Mouse (Mus musculus) stomach, postnatal 0 days (tissue): Measurements from ENCODE around the gene Bnc2. TPM values are rescaled to one million over a fixed set of nuclear protein-coding genes. Genes with fewer than 3 reads are reported as not detected.

Experiments
- ATAC-seq: fragments of 200-750 bp; cut with Nextera tagmentation; 2 replicates; pipeline ENCODE4 v1.8.0; 2017; ENCODE audit not compliant: low FRiP score, low TSS enrichment
- DNase-seq: peaks from one replicate; pipeline ENCODE4 v3.0.0-alpha.2; 2016; ENCODE audit warnings: low spot score
- H3K27ac ChIP-seq: fragments of 300-500 bp; sonication (generic); replicated peaks from 2 replicates; pipeline ENCODE4 v1.5.1; 2014; ENCODE audit warnings: mild to moderate bottlenecking, control low read depth
- H3K27me3 ChIP-seq: fragments of 300-500 bp; sonication (generic); 2 replicates; pipeline ENCODE4 v1.6.1; 2014; ENCODE audit warnings: low read length; ENCODE audit not compliant: control insufficient read depth, insufficient read depth
- H3K36me3 ChIP-seq: fragments of 300-500 bp; sonication (generic); 2 replicates; pipeline ENCODE4 v1.6.1; 2014; ENCODE audit warnings: low read length, mixed read lengths; ENCODE audit not compliant: control insufficient read depth, insufficient read depth
- H3K4me1 ChIP-seq: fragments of 300-500 bp; sonication (generic); replicated peaks from 2 replicates; pipeline ENCODE4 v1.6.1; 2014; ENCODE audit warnings: antibody characterized with exemption; ENCODE audit not compliant: control insufficient read depth, insufficient read depth
- H3K4me2 ChIP-seq: fragments of 300-500 bp; sonication (generic); replicated peaks from 2 replicates; pipeline ENCODE4 v1.6.1; 2014; ENCODE audit warnings: low read depth, mild to moderate bottlenecking, control low read depth, moderate library complexity
- H3K4me3 ChIP-seq: fragments of 300-500 bp; sonication (generic); 2 replicates; pipeline ENCODE4 v1.5.1; 2014; ENCODE audit warnings: low read depth, low read length, control low read depth
- H3K9ac ChIP-seq: fragments of 300-500 bp; sonication (generic); 2 replicates; pipeline ENCODE4 v1.6.1; 2014; ENCODE audit warnings: mild to moderate bottlenecking, low read length, control low read depth, mixed read lengths
- H3K9me3 ChIP-seq: fragments of 300-500 bp; sonication (generic); 2 replicates; pipeline ENCODE4 v1.6.1; 2016; ENCODE audit warnings: low read length; ENCODE audit not compliant: control insufficient read depth
- CTCF ChIP-seq: IDR thresholded peaks from 2 replicates; pipeline ENCODE4 v1.5.1; 2016; ENCODE audit warnings: antibody characterized with exemption, low read depth, mild to moderate bottlenecking, moderate library complexity
- EP300 ChIP-seq: optimal IDR thresholded peaks from 2 replicates; pipeline ENCODE3; 2016; ENCODE audit warnings: antibody characterized with exemption
- WGBS: fragments of 180-500 bp; shearing (Covaris S2); extraction: QIAGEN DNeasy Blood & Tissue Kit; methylation state at CpG from one replicate; pipeline ENCODE4 v1.1.7; 2014; 5-methylcytosine and 5-hydroxymethylcytosine counted together
- polyA plus RNA-seq: library from polyadenylated mRNA; unstranded; fragments of >200 nt; fragmentation: Nextera tagmentation; extraction: Ambion mirVana; gene quantifications from 2 replicates; pipeline ENCODE4 v1.2.1, GENCODE M21; 2015

The Bnc2 gene
- polyA plus RNA-seq, 1 experiment from 2014 or later = 5.8 TPM

GRCm38 (mm10) chr4:84407328-84408028, 267.6 kb downstream of the Bnc2 start:
- ATAC-seq = no peak
- Histone ChIP-seq H3K27ac (0 out of 2 replicates have a peak overlapping the region, but pooled peaks have one; percentile 36), H3K9ac (no peak overlapping the region), H3K36me3 (no peaks in the 10 kb centered on the region), H3K27me3 (no peaks in the 10 kb centered on the region), H3K4me2 (no peak overlapping the region), H3K4me3 (no peak overlapping the region), H3K4me1 (no peaks in the 10 kb centered on the region), H3K9me3 (no peaks in the 10 kb centered on the region)
- DNase-seq = no peak
- 38% methylated on average over 6 of the region's 6 CpGs for WGBS
- TF ChIP-seq CTCF = no peak
- TF ChIP-seq EP300 = no peak

GRCm38 (mm10) chr4:84403356-84404145, 271.5 kb downstream of the Bnc2 start:
- TF ChIP-seq EP300 (no peak), CTCF (no peak)
- no peak for DNase-seq
- no peaks in the 10 kb centered on the region for H3K27me3 ChIP-seq
- no peaks in the 10 kb centered on the region for H3K9me3 ChIP-seq
- H3K4me3 ChIP-seq = no peak overlapping the region
- H3K9ac ChIP-seq = no peak overlapping the region
- H3K27ac ChIP-seq = no peak overlapping the region
- WGBS = 33% methylated on average over 9 of the region's 9 CpGs
- no peaks in the 10 kb centered on the region for H3K36me3 ChIP-seq
- H3K4me1 ChIP-seq = no peaks in the 10 kb centered on the region
- no peak overlapping the region for H3K4me2 ChIP-seq
- no peak for ATAC-seq

GRCm38 (mm10) chr4:84388991-84389390, 286.1 kb downstream of the Bnc2 start:
- TF ChIP-seq CTCF (no peak), EP300 (no peak)
- no peaks in the 10 kb centered on the region for H3K27me3 ChIP-seq
- H3K9ac ChIP-seq = no peak overlapping the region
- 93% methylated on average over 5 of the region's 5 CpGs for WGBS
- H3K27ac ChIP-seq = no peak overlapping the region
- H3K4me2 ChIP-seq = no peak overlapping the region
- H3K4me1 ChIP-seq = no peaks in the 10 kb centered on the region
- H3K36me3 ChIP-seq = no peaks in the 10 kb centered on the region
- no peak for DNase-seq
- H3K4me3 ChIP-seq = no peak overlapping the region
- ATAC-seq = no peak
- no peaks in the 10 kb centered on the region for H3K9me3 ChIP-seq

GRCm38 (mm10) chr4:84385156-84385555, 289.9 kb downstream of the Bnc2 start:
- TF ChIP-seq EP300 = no peak
- TF ChIP-seq CTCF = no peak

GRCm38 (mm10) chr4:84379289-84379688, 295.8 kb downstream of the Bnc2 start:
- no peak for TF ChIP-seq EP300
- no peak for TF ChIP-seq CTCF
- WGBS = 77% methylated on average over 6 of the region's 6 CpGs
- no peak overlapping the region for H3K27ac ChIP-seq
- no peaks in the 10 kb centered on the region for H3K4me1 ChIP-seq
- ATAC-seq (no peak), DNase-seq (no peak)
- no peaks in the 10 kb centered on the region for H3K27me3 ChIP-seq
- H3K9ac ChIP-seq = no peak overlapping the region
- no peak overlapping the region for H3K4me2 ChIP-seq
- no peaks in the 10 kb centered on the region for H3K9me3 ChIP-seq
- no peak overlapping the region for H3K4me3 ChIP-seq
- H3K36me3 ChIP-seq = no peaks in the 10 kb centered on the region

More at GRCm38 (mm10) chr4:84385156-84385555, 289.9 kb downstream of the Bnc2 start:
- no peak overlapping the region for H3K27ac ChIP-seq
- H3K27me3 ChIP-seq = no peaks in the 10 kb centered on the region
- DNase-seq (no peak), ATAC-seq (no peak)
- no peaks in the 10 kb centered on the region for H3K36me3 ChIP-seq
- no peak overlapping the region for H3K4me2 ChIP-seq
- no peak overlapping the region for H3K4me3 ChIP-seq
- 69% methylated on average over 1 of the region's 1 CpGs for WGBS
- no peaks in the 10 kb centered on the region for H3K9me3 ChIP-seq
- no peaks in the 10 kb centered on the region for H3K4me1 ChIP-seq
- no peak overlapping the region for H3K9ac ChIP-seq

- no peak overlapping the region for H3K4me3 ChIP-seq
- DNase-seq (no peak), ATAC-seq (no peak)
- H3K27ac ChIP-seq = no peak overlapping the region
- 93% methylated on average over 5 of the region's 5 CpGs for WGBS
- no peaks in the 10 kb centered on the region for H3K27me3 ChIP-seq
- no peaks in the 10 kb centered on the region for H3K36me3 ChIP-seq
- H3K9me3 ChIP-seq = no peaks in the 10 kb centered on the region
- no peak overlapping the region for H3K9ac ChIP-seq
- TF ChIP-seq CTCF = no peak
- H3K4me1 ChIP-seq = no peaks in the 10 kb centered on the region
- no peak overlapping the region for H3K4me2 ChIP-seq
Observed at GRCm38 (mm10) chr4:84377513-84377912, 297.6 kb downstream of the Bnc2 start.
